Mouse (Mus musculus): ENCODE measurements at regions not wholly inside any gene's neighbourhood (a gene's known extent, or its start where the extent isn't known, plus 50 kb on each side); places are given as distances from the start of the nearest gene placed in this dataset.

DNA sequence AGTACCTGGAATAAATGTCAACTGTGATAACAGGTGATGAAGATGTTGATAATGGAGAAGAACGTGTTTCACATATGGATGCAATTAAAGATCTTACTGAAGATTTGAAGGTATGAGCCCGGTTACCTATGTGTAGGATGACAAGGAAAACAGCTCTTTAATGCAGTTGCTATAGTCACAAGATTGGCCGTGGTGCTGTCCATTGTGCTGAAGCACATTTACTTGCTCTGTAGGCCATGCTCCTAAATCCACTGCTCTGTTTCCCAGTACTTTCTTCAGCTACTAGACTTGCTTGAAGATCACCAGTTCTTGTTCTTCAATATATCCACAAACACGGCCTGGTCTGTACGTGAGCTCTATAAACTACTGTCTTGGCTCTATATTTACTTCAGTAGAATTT lies 147.7 kb upstream of the Sox14 start:
- H3K27me3 ChIP-seq (ENCODE audit: control insufficient read depth, insufficient read depth, insufficient read length), result no peaks in the 10 kb centered on the region
- H3K4me2 ChIP-seq (ENCODE audit: low read depth), result no peak overlapping the region
- H3ac ChIP-seq (ENCODE audit: control insufficient read depth, insufficient read length), result no peak overlapping the region
- H3K4me3 ChIP-seq, result no peak overlapping the region
- no peaks in the 10 kb centered on the region for H3K36me3 ChIP-seq (ENCODE audit: control insufficient read depth, insufficient read depth)
- TF ChIP-seq TCF3 (IDR thresholded peaks at IDR 0.05; ENCODE audit: insufficient read length, low read depth), result no peak
- no peak for TF ChIP-seq E2F4 (IDR thresholded peaks at IDR 0.05; ENCODE audit: insufficient read depth)
- no peak for TF ChIP-seq MYOG (IDR thresholded peaks at IDR 0.05; ENCODE audit: control insufficient read depth in 1 of 3, insufficient read depth in 1 of 3, insufficient read length in 2 of 3, low read depth in 2 of 3)
- no peak for TF ChIP-seq USF1 (IDR thresholded peaks at IDR 0.05; ENCODE audit: low read depth)
- TF ChIP-seq SRF (IDR thresholded peaks at IDR 0.05; ENCODE audit: control insufficient read depth, insufficient read length, low read depth), result no peak
- TF ChIP-seq REST (IDR thresholded peaks at IDR 0.05; ENCODE audit: insufficient read depth, insufficient read length), result peak; percentile 73
- no peaks in the 10 kb centered on the region for H3K79me2 ChIP-seq (ENCODE audit: control insufficient read depth, insufficient read depth)

DNA sequence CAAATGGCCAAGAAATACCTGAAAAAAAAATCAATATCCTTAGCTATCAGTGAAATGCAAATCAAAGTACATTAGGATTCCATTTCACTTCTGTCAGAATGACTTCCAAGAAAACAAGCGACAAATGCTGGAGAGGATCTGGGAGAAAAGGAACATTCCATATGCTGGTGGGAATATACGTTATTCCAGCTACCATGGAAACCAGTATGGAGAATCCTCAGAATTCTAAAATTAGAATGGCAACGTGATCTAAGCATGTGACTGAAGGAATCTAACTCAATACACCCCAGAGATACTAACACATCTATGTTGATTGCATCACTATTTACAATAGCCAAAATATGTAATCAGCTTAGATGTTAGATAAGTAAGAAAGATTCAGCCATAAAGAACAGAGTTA lies 146.1 kb upstream of the Sox14 start:
- H3K4me2 ChIP-seq (ENCODE audit: low read depth), result no peak overlapping the region
- no peak overlapping the region for H3ac ChIP-seq (ENCODE audit: control insufficient read depth, insufficient read length)
- no peaks in the 10 kb centered on the region for H3K27me3 ChIP-seq (ENCODE audit: control insufficient read depth, insufficient read depth, insufficient read length)
- TF ChIP-seq E2F4 (IDR thresholded peaks at IDR 0.05; ENCODE audit: insufficient read depth) (no peak), MYOG (IDR thresholded peaks at IDR 0.05; ENCODE audit: control insufficient read depth in 1 of 3, insufficient read depth in 1 of 3, insufficient read length in 2 of 3, low read depth in 2 of 3) (no peak), POLR2A (IDR thresholded peaks at IDR 0.05; ENCODE audit: insufficient read length, low read depth) (no peak)
- H3K4me3 ChIP-seq, result no peak overlapping the region
- no peaks in the 10 kb centered on the region for H3K36me3 ChIP-seq (ENCODE audit: control insufficient read depth, insufficient read depth)
- H3K79me2 ChIP-seq (ENCODE audit: control insufficient read depth, insufficient read depth), result no peaks in the 10 kb centered on the region

DNA sequence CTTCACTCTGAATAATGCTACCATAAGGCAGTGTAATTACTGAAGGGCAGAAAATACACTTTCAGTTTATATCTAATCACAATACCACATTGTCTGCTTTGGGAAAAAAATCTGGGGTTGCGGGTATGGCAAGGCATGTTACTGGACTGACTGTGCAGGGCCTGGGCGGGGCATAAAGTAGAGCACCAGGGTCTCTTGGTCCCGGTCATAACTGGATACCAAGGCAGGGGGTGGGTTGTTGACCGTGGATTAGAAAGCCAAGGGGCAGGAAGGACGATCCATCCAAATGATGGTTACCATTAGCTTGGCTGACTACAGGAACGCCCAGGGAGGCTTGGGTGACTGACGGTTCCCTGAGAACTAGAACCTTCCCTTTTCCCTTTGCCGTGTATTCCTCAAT lies 119.2 kb upstream of the Sox14 start:
- Histone ChIP-seq H3K4me2 (ENCODE audit: low read depth) (no peak overlapping the region), H3K27me3 (ENCODE audit: control insufficient read depth, insufficient read depth, insufficient read length) (no peaks in the 10 kb centered on the region), H3ac (ENCODE audit: control insufficient read depth, insufficient read length) (no peak overlapping the region), H3K4me3 (no peak overlapping the region), H3K36me3 (ENCODE audit: control insufficient read depth, insufficient read depth) (no peaks in the 10 kb centered on the region), H3K79me2 (ENCODE audit: control insufficient read depth, insufficient read depth) (no peaks in the 10 kb centered on the region)
- TF ChIP-seq CEBPB (IDR thresholded peaks at IDR 0.05; ENCODE audit: insufficient read depth, poor library complexity, severe bottlenecking) (no peak), MAX (IDR thresholded peaks at IDR 0.05; ENCODE audit: low read depth) (no peak), USF1 (IDR thresholded peaks at IDR 0.05; ENCODE audit: low read depth) (no peak)

DNA sequence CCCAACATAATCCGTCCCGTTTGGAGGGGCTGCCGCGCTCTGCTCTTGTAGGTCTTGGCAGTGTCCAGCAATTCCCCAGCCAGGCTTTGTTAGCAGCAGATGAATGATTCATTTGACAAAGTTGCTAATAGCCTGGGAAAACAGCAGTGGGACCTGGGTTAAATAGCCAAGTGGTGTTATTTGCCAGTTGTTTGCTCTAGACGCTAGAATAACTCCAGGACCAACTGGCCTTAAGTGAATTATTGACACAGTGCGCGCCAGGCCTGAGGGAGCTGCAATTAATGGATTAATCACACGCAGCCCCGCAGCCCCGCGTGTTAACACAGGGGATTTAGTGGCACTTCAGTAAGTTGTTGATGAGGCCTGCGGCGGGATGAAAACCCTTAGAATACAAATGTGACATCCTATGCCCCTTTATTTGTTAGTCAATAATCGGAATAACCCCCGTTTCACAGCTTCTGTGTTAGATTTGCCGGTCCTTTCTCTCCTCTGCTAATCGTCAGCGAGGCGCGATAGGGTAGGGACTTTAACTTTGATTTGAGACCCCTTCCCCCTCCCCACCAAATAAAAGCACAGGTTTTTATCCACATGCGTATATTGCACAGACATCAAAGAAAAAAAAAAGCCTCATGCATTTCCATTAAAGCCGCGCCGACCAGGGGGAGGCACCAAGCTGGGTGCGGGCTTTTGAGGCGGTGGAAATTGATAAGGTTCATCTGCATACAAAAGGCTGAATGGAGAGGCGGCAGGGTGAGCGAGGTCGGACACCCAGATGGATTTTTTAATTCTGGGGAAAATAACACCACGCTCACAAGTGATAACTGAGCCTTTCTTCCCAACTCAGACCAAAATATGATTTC lies 118.5 kb upstream of the Sox14 start:
- no peak for TF ChIP-seq MYOG (IDR thresholded peaks at IDR 0.05; ENCODE audit: control insufficient read depth in 1 of 3, insufficient read depth in 1 of 3, insufficient read length in 2 of 3, low read depth in 2 of 3)
- TF ChIP-seq MYOD1 (IDR thresholded peaks at IDR 0.05; ENCODE audit: control insufficient read depth in 1 of 3, insufficient read length in 2 of 3, low read depth in 2 of 3), result no peak
- TF ChIP-seq POLR2AphosphoS2 (IDR thresholded peaks at IDR 0.05; ENCODE audit: insufficient read length, low read depth), result no peak
- TF ChIP-seq POLR2A (IDR thresholded peaks at IDR 0.05; ENCODE audit: insufficient read length, low read depth), result no peak
- TF ChIP-seq REST (IDR thresholded peaks at IDR 0.05; ENCODE audit: insufficient read depth, insufficient read length), result no peak
- TF ChIP-seq E2F4 (IDR thresholded peaks at IDR 0.05; ENCODE audit: insufficient read depth), result no peak
- no peak for TF ChIP-seq TCF3 (IDR thresholded peaks at IDR 0.05; ENCODE audit: insufficient read length, low read depth)
- no peak for TF ChIP-seq SRF (IDR thresholded peaks at IDR 0.05; ENCODE audit: control insufficient read depth, insufficient read length, low read depth)
- TF ChIP-seq MAX (IDR thresholded peaks at IDR 0.05; ENCODE audit: low read depth), result no peak
- no peak for TF ChIP-seq CEBPB (IDR thresholded peaks at IDR 0.05; ENCODE audit: insufficient read depth, poor library complexity, severe bottlenecking)
- no peak for TF ChIP-seq TCF12 (IDR thresholded peaks at IDR 0.05; ENCODE audit: insufficient read depth, poor library complexity, severe bottlenecking)
- no peaks in the 10 kb centered on the region for H3K79me2 ChIP-seq (ENCODE audit: control insufficient read depth, insufficient read depth)
- no peak overlapping the region for H3K4me3 ChIP-seq
- no peaks in the 10 kb centered on the region for H3K27me3 ChIP-seq (ENCODE audit: control insufficient read depth, insufficient read depth, insufficient read length)
- no peak overlapping the region for H3ac ChIP-seq (ENCODE audit: control insufficient read depth, insufficient read length)
- no peaks in the 10 kb centered on the region for H3K36me3 ChIP-seq (ENCODE audit: control insufficient read depth, insufficient read depth)
- no peak overlapping the region for H3K4me2 ChIP-seq (ENCODE audit: low read depth)

DNA sequence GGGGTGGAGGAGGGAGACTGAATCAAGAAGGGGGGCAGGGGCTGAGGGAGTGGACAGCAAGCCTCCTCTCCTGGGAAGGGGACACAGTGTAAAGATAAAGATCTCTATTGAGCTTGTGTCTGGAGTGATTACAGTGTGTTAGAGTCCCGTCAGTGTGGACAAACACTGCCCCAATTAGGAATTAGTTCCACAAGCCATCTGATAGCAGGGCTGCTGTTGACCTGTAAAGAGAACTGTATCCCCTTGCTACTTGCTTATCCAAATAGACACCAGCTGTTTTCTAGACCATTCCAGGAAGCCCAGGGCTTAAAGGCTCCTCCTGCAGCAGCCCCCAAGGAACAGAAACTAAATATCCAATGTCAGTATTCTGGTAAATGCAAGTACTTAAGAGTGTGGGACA lies 111.4 kb upstream of the Sox14 start:
- Histone ChIP-seq H3K4me3 (no peak overlapping the region), H3K79me2 (ENCODE audit: control insufficient read depth, insufficient read depth) (no peaks in the 10 kb centered on the region), H3K4me2 (ENCODE audit: low read depth) (no peak overlapping the region), H3K27me3 (ENCODE audit: control insufficient read depth, insufficient read depth, insufficient read length) (no peaks in the 10 kb centered on the region), H3K36me3 (ENCODE audit: control insufficient read depth, insufficient read depth) (no peaks in the 10 kb centered on the region), H3ac (ENCODE audit: control insufficient read depth, insufficient read length) (no peak overlapping the region)
- TF ChIP-seq E2F4 (IDR thresholded peaks at IDR 0.05; ENCODE audit: insufficient read depth) (no peak), POLR2A (IDR thresholded peaks at IDR 0.05; ENCODE audit: insufficient read length, low read depth) (no peak), MAX (IDR thresholded peaks at IDR 0.05; ENCODE audit: low read depth) (no peak), USF1 (IDR thresholded peaks at IDR 0.05; ENCODE audit: low read depth) (no peak), TCF3 (IDR thresholded peaks at IDR 0.05; ENCODE audit: insufficient read length, low read depth) (no peak), REST (IDR thresholded peaks at IDR 0.05; ENCODE audit: insufficient read depth, insufficient read length) (no peak), POLR2AphosphoS2 (IDR thresholded peaks at IDR 0.05; ENCODE audit: insufficient read length, low read depth) (no peak), SRF (IDR thresholded peaks at IDR 0.05; ENCODE audit: control insufficient read depth, insufficient read length, low read depth) (no peak), CEBPB (IDR thresholded peaks at IDR 0.05; ENCODE audit: insufficient read depth, poor library complexity, severe bottlenecking) (no peak), TCF12 (IDR thresholded peaks at IDR 0.05; ENCODE audit: insufficient read depth, poor library complexity, severe bottlenecking) (no peak), MYOG (IDR thresholded peaks at IDR 0.05; ENCODE audit: control insufficient read depth in 1 of 3, insufficient read depth in 1 of 3, insufficient read length in 2 of 3, low read depth in 2 of 3) (no peak), MYOD1 (IDR thresholded peaks at IDR 0.05; ENCODE audit: control insufficient read depth in 1 of 3, insufficient read length in 2 of 3, low read depth in 2 of 3) (no peak)

Measured in myocyte (in vitro differentiated cells).